Mouse (Mus musculus) liver (tissue): ENCODE data around the gene Elf1.

Experiments
- DNase-seq: peaks from one replicate; pipeline ENCODE4 v3.0.0-alpha.2; 2020; ENCODE audit warnings: mixed read lengths

Gene Elf1

GRCm38 (mm10) chr14:79583526-79584245 is 102.7 kb downstream of the Elf1 start:
- no peak for DNase-seq

DNA sequence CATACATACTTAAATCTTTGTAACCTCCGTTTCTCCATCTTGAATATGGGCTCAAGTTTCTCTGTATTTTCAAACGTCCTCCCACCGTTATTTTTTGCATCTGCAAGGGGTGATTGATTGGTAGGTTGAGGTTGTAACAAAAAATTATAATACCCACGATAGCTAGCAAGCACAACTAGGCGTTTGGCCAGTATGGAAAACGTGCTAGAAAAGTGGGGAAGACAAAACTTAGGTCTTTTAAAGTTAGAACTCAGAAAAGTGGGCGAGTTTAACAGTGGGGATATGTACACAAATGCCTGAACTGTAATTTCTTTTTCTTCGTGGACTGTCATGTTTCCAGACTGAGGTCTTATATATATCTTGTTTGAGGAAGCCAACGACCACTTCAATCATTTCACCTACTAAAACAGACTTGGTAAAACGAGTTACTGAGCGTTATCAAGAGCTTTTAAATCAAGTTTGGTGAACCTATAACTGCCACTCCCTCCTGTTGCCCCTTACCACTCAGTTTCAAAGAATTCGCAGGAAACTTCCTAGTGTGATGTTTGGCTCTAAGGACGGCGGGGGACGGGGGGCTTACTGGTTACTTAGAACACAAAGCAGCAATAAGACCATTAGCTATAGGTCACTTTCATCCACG is 105.6 kb downstream of the Elf1 start:
- no peak for DNase-seq

DNA sequence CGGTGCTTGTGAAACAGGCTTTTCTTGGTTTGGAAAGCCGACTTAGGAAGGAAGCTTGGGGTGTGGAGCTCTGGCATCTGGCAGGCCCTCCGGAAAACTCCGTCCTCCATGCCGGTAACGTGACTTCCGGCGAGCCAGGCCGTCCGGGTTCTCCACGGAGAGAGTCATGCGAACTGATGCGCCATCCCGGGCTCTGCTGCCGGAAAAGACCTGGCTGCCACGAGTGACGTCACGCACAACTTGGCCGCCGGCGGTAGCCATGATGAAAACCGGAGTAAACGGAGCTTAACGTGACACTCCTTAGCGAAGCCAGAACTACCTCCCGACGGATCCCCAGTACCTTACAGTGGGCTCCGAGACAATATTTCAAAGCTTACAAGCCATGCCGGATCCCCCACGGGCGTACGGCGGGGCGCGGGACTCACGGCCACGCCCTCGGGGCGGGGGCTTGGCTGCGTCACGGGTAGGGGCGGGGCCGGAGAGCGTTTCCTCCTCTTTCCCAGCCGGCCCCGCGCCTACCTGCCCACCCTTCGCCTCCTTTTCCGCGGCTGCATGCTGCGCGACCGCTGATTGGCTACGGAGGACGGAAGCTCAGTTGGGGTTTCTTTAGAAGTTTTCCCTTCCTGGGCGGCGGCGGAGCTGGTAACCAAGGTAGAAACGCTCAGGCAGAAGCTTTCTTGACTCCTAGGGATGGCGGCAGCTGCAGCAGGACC is 106.3 kb downstream of the Elf1 start, which contains the start of gene Sugt1:
Sugt1 (plus strand) TSS at position 553 of the 713 bp plus-strand sequence.
- DNase-seq, result peak; percentile 97

- DNase-seq, result no peak
These were observed 106.8 kb downstream of the Elf1 start for GRCm38 (mm10) chr14:79587852-79588229.

- no peak for DNase-seq
These were observed 107.5 kb downstream of the Elf1 start for GRCm38 (mm10) chr14:79588534-79588951.

DNA sequence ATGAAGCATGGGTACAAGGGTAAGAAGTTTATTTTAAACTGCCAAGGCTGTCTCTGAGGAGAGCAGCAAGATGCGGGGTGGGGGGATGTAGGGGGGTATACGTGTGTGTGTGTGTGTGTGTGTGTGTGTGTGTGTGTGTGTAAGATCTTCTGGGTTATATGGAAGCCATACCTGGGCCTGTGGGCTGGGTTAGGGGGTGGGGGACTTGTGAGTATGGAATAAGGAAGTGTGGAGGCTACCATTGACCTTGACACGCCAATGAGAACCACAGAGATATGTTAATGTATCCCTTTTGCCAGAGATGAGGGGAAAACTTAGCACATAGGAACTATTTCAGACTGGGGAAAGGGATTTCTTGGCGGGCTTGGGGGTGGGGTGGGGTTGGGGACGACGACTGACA is 108.4 kb downstream of the Elf1 start:
- no peak for DNase-seq

- DNase-seq, result no peak
These were observed 109.9 kb downstream of the Elf1 start for GRCm38 (mm10) chr14:79590916-79591315.

GRCm38 (mm10) chr14:79591611-79592010 is 110.6 kb downstream of the Elf1 start:
- DNase-seq, result no peak

DNA sequence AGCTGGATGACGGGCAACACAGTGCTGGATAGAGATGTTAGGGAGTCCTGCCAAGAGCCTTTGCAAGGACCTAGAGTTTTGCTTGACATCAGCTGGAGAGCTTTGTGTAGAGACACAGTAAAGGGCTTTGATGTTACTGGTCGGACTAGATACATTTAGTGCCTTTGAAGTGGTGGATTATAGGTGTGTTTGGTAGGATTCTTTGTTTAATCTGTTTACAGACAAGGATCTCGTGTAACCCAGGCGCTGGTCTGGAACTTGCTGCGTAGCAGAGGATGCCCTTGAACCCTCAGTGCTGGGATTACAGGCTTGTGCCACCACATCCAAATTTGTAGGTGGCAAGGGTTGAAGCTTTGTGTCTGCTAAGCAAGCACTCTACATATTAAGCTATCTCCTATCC is 113.1 kb downstream of the Elf1 start:
- no peak for DNase-seq

- no peak for DNase-seq
These were observed 115.6 kb downstream of the Elf1 start for GRCm38 (mm10) chr14:79596602-79597001.

DNA sequence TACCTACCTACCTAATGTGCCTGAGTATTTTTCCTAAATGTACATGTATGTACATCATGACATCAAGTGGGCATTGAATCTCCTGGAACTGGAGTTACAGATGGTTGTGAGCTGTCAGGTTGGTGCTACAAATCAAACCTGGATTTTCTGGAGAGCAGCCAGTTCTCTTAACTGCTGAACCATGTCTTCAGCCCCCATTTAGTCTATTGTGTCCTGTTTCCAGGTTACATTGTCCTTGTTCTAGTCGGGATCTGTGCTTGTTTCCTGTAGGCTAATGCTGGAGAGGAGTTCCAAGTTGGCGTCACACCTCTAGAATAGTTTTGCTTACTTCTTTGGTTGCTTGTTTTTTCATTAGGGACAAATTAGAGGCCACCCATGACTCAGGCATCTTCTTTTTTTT is 124.9 kb downstream of the Elf1 start:
- no peak for DNase-seq

DNA sequence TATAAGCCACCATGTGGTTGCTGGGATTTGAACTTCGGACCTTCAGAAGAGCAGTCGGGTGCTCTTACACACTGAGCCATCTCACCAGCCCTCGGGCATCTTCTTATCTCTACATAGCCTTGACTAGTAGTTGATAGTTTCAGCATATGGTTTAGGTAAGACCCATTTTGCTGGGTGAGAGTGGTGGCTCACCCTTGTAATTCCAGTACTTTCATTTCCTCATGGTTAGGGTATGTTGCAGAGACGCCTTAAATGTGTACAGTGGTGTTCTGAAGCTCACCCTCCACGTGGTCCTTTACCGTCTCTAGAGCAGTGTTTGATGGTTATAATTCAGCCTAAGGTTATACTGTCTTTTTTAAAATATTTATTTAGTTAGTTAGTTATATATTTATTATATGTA is 125.4 kb downstream of the Elf1 start:
- DNase-seq, result no peak

DNA sequence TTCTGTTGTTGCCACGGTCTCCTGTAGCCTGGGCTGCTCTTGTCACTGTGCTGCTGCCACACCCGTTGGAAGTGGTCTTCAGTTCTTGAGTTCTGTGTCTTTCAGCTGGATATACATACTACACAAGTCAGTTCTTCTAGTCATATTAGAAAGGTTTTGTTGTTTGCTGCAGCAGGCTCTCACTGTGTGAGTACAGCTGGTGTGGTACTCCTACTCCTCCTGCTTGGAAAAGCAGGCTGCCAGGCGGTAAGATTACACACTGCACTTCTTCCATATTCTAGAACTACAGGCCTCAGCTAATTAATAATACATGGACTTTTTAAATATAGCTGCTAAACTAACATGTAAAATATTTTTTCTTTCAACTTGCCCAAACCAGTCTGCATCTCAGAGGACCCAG is 125.9 kb downstream of the Elf1 start:
- no peak for DNase-seq

- DNase-seq, result no peak
These were observed 126.4 kb downstream of the Elf1 start for GRCm38 (mm10) chr14:79607352-79607751.

DNA sequence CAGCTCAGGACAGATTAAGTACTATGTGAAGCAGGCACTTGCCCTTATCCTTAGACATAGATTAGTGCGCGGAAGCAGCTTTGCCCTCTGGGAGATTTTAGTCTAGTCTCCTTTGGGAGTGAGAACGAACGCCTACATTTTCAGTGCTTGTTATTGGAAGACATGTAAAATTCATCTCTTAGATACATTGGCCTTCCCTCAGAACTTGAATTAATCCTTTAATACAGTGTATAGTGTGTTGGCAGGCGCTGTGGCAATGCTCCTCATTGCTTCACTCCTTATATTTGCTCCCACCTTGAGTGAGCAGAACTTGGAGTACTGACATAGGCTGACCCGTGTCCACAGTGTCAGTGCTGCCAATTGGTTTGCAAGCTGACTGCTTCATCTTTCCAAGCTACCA is 127.3 kb downstream of the Elf1 start:
- DNase-seq, result no peak

DNA sequence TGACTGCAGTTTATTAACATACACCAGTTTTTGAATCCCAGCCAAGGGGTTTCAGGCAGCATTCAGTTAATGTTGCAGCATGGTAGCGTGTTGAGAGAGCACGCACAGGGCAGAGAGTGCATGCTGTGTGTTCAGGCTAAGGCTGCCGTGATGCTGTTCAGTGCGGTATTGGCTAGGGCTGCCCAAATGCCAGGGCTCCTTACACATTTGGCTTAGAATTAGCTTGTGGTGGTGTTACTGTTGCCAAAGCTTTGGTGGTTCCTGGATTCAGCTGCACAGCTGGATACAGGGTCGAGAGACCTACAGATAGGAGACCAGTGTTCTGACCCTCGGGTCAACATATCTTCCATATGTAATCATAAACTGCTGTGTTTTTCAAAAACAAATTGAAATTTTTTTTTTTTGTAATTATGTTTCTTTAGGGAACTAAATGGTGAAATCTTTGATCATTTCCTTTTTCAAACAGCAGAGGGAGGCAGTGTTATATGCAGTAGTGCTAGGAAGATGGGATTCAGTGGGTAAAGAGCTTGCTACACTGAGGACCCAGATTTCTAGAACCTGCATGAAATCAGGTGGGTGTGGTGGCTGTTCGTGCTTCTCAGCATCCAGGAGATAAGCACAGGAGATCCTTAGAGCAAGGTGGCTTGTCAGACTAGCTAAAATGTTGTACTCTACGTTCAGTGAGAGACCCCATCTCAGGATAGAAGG is 136.3 kb downstream of the Elf1 start:
- no peak for DNase-seq

DNA sequence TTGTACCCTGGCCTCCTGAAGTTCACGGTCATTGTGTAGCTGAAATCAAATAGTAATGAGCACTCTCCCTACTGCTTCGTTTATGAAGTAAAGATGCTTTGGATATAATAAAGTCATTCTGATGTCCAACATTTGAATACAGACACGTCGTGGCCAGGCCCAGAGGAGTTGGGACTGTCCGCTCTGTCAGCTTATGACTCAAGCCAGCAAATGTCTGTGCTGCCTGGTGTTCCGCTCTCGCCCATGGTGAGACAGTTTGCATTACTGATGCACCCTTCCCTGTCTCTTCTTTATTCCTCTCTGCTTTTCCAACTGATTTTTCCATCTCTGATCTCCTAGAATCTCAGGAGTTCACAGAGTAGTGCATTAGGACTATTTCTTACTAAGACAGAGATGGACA is 138.8 kb downstream of the Elf1 start:
- no peak for DNase-seq

GRCm38 (mm10) chr14:79621143-79621542 is 140.1 kb downstream of the Elf1 start:
- DNase-seq, result no peak
